12 mouse cellular contexts compared by ENCODE assay signal in genomic region chr3:17824201-17824600, GRCm38 (mm10).
"Had no signal": no experiment of that assay in that cellular context is flagged by ENCODE, and none has a peak within 500 bp of the region (broad histone marks: within the 10 kb centered on the region; RNA-seq: fewer than 3 reads in every experiment).

No protein-coding gene starts in this region.

- H3K4me1 ChIP-seq: limb, embryonic 15.5 days; liver, embryonic 12.5 days; midbrain, embryonic 12.5 days had no signal

- H3K4me3 ChIP-seq: limb, embryonic 15.5 days; liver, embryonic 12.5 days; midbrain, embryonic 12.5 days had no signal

- H3K9ac ChIP-seq: limb, embryonic 15.5 days; liver, embryonic 12.5 days; lung, embryonic 14.5 days; midbrain, embryonic 12.5 days had no signal

- H3K9me3 ChIP-seq: limb, embryonic 15.5 days; liver, embryonic 12.5 days; midbrain, embryonic 12.5 days had no signal

- H3K36me3 ChIP-seq: limb, embryonic 15.5 days; liver, embryonic 12.5 days; midbrain, embryonic 12.5 days had no signal

- DNase-seq: kidney, adult 8-10 months; kidney, postnatal 25 days; layer of hippocampus, adult 9-11 months; layer of hippocampus, postnatal 36 days; lung, postnatal 10 days; lung, postnatal 4 days; thymus, adult 18-20 months; thymus, postnatal 14 days had no signal

- ATAC-seq: liver, embryonic 12.5 days had no signal

- H3K27me3 ChIP-seq: limb, embryonic 15.5 days; liver, embryonic 12.5 days; midbrain, embryonic 12.5 days had no signal

- H3K27ac ChIP-seq: limb, embryonic 15.5 days; liver, embryonic 12.5 days; midbrain, embryonic 12.5 days had no signal

- H3K4me2 ChIP-seq: limb, embryonic 15.5 days; liver, embryonic 12.5 days; lung, embryonic 14.5 days; midbrain, embryonic 12.5 days had no signal
